Mouse (Mus musculus): ENCODE results near the gene Prkcsh.

Gene Prkcsh

GRCm38 (mm10) chr9:22049721-22050270 is 47.2 kb downstream of the Prkcsh start:
- no peak for DNase-seq

DNA sequence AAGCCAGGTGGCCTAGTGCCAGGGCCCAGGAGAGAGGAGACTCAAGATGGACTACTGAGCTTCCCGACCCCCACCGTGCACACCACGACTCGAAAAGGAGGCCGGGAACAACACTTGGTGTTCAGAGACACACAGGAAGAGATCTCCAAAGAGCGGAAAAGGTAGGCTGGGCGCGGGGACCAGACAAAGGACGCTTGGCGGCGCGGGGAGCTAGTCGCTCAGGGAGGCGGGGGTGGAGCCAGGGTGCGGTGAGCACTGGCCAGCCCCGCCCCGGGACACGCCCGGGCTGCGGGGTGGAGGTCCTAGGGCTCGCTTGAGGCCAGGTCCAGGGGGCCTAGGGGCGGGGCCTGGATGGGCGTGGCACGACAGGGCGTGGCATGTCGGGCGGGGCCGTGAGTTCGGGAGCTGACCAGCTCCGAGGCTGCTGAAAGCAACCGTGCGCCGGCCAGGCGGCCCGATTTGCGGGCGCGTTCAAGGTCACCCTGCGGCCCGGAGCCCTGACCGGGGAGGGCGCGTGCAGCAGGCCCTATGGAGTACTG is 47.8 kb downstream of the Prkcsh start:
- DNase-seq: peak; percentile 70 to 75

GRCm38 (mm10) chr9:22051161-22051957 is 48.8 kb downstream of the Prkcsh start:
- DNase-seq: no peak

DNA sequence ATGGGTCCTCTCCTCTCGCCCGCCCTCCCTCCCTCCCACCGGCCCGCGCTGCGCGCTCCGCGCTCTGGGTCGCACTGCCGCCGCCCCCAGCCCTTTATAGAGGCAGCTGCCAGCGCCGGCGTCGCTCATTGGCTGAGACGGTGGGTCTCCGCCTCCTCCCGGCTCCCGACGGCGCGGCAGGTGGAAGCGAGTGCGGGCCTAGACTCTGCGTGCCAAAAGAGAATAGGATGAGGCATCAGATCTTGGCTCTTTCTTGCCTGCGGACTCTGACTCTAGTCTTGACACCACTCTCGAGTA is 49.3 kb downstream of the Prkcsh start, which contains the start of gene Elavl3:
Elavl3 (minus strand) TSS at position 66 of the 297 bp plus-strand sequence.
- peak in 1 of 2 experiments; percentile 24 for DNase-seq

GRCm38 (mm10) chr9:22053657-22054056 is 51.1 kb downstream of the Prkcsh start:
- peak; percentile 55 to 61 for DNase-seq

DNA sequence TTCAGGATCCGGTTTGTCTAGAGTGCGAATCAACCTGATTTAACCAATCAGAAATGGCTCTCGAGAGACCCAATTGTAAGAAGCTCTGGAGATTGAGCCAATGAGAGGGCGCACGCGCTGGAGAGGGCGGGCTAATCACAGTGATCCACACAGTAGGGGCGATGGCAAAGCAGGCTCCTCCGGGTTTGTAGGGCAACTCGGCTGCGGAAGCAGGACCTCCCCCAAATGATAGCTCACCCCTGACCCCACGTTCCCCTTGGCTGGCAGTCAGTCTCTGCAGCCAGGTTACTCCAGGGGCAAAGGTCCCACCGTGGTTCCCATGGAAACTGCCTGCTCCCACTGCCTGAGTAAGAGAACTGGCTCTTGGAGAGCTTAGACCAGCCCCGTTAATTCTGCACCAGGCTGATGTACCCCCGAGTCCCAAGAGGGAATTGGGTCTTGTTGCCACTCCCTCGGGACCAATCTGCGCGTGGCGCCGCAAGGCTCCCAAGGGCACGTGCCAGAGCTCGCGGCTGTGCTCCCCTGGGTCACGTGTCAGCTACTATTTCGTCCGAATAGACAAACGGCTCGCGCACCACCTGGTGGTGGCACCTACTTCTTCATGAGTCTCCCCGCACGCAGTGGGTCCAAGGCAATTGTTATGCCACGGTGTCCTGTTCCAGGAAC is 51.9 kb downstream of the Prkcsh start:
- peak; percentile 81 to 86 for DNase-seq

DNA sequence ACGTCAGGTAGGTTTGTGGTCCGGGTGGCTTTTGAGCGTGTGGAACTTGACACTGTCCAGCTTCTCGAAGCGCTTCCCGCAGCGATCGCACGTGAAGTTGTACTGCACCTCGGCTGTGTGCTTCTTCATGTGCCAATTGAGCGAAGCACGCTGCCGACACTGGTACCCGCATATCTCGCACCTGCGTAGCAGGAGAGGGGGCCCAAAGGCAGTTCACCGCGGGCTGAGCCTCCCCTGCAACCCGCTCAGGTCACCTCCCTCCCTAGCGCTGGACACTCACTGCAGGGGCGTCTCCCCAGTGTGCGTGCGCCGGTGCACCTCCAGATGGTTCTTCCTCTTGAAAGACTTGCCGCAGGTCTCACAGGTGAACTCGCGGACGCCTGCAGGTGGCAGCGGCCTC is 53.1 kb downstream of the Prkcsh start:
- DNase-seq: no peak

GRCm38 (mm10) chr9:22056303-22056910 is 53.8 kb downstream of the Prkcsh start:
- no peak for DNase-seq

- DNase-seq: no peak
Measured at GRCm38 (mm10) chr9:22057031-22057517, 54.5 kb downstream of the Prkcsh start.

- no peak for DNase-seq
Measured at GRCm38 (mm10) chr9:22058011-22058424, 55.4 kb downstream of the Prkcsh start.

DNA sequence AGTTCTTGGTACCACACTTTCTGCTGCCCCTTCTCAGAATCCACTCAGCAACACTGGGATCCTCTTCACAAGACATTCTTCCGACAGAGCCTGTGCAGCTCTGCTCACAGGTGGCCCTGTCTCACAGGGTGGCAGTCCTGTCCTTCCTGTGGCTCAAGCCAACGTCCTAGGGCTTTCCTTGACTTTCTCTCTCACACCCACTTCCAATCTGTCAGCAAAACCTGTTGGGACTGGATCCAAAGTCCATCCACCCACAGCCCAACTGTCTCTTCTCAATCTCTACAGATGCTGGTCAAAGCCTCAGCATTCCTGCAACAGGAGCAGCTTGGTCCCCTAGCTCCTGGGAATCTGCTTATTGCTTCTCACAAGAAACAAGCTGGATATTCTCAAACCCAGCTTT is 58.7 kb downstream of the Prkcsh start:
- no peak for DNase-seq

All from kidney, postnatal 4 days (tissue).